Mouse (Mus musculus) bone marrow macrophage, adult 2 months (primary cell): ENCODE results near the gene Asic2.

Experiments
- CTCF ChIP-seq: IDR thresholded peaks from 2 replicates; pipeline ENCODE4 v1.5.1; 2012; ENCODE audit warnings: low read depth, mild to moderate bottlenecking, low read length, moderate library complexity
- POLR2A ChIP-seq: IDR thresholded peaks from 2 replicates; pipeline ENCODE4 v1.6.1; 2012; ENCODE audit warnings: mild to moderate bottlenecking, low read depth, low read length, borderline replicate concordance

GRCm38 (mm10) chr11:81096011-81096410, 872.2 kb downstream of the Asic2 start:
- TF ChIP-seq CTCF (no peak), POLR2A (no peak)
